Comparison of ENCODE assay signal across 24 mouse cellular contexts in genomic region chr5:44498229-44498628, GRCm38 (mm10).
DNase-seq lines count a peak whose midpoint lies in the region; ATAC-seq and TF ChIP-seq lines count a peak whose summit lies in the region.
"Had no signal": no experiment of that assay in that cellular context is flagged by ENCODE, and none has a peak within 500 bp of the region (broad histone marks: within the 10 kb centered on the region; RNA-seq: fewer than 3 reads in every experiment).

No protein-coding gene starts in this region.

- TF ChIP-seq EP300 in liver, postnatal 0 days (IDR thresholded peaks at IDR 0.05; ENCODE audit: low read depth): no peak

- no peaks in the 10 kb centered on the region for H3K4me1 ChIP-seq in liver, postnatal 0 days (ENCODE audit: insufficient read depth)
- H3K4me1 ChIP-seq: embryonic facial prominence, embryonic 10.5 days; embryonic facial prominence, embryonic 12.5 days; forebrain, embryonic 13.5 days; forebrain, embryonic 15.5 days had no signal

- no peak overlapping the region for H3K4me3 ChIP-seq in liver, postnatal 0 days (ENCODE audit: low read depth, low read length)
- H3K4me3 ChIP-seq: embryonic facial prominence, embryonic 10.5 days; embryonic facial prominence, embryonic 12.5 days; forebrain, embryonic 13.5 days; forebrain, embryonic 15.5 days had no signal

- no peaks in the 10 kb centered on the region for H3K36me3 ChIP-seq in liver, postnatal 0 days (replicated peaks; ENCODE audit: insufficient read depth, low read length)
- H3K36me3 ChIP-seq: embryonic facial prominence, embryonic 10.5 days; embryonic facial prominence, embryonic 12.5 days; forebrain, embryonic 15.5 days; G1E had no signal

- no peak for TF ChIP-seq CTCF in liver, postnatal 0 days (IDR thresholded peaks at IDR 0.05; ENCODE audit: low read depth)

- 79% methylated on average over 1 of the region's 1 CpGs for WGBS in liver, postnatal 0 days (ENCODE audit: insufficient replicate concordance)

- no peaks in the 10 kb centered on the region for H3K9me3 ChIP-seq in liver, postnatal 0 days (ENCODE audit: low read length)
- H3K9me3 ChIP-seq: embryonic facial prominence, embryonic 10.5 days; embryonic facial prominence, embryonic 12.5 days; forebrain, embryonic 13.5 days; forebrain, embryonic 15.5 days; G1E had no signal

- no peak overlapping the region for H3K9ac ChIP-seq in liver, postnatal 0 days (replicated peaks)
- H3K9ac ChIP-seq: embryonic facial prominence, embryonic 12.5 days; forebrain, embryonic 13.5 days; forebrain, embryonic 15.5 days; forebrain, postnatal 0 days had no signal

- no peak overlapping the region for H3K4me2 ChIP-seq in liver, postnatal 0 days (ENCODE audit: low read depth, low read length)
- H3K4me2 ChIP-seq: embryonic facial prominence, embryonic 12.5 days; forebrain, embryonic 13.5 days; forebrain, embryonic 15.5 days had no signal

- no peak for DNase-seq in frontal cortex, postnatal 14 days (ENCODE audit: low spot score in 2 of 2)
- DNase-seq in right cerebral cortex, adult 18-20 months: peak; percentile 10
- no peak for DNase-seq in right cerebral cortex, postnatal 4 days
- DNase-seq in liver, postnatal 0 days: no peak
- DNase-seq: adrenal gland, adult 8-10 months; adrenal gland, postnatal 14 days; adrenal gland, postnatal 36 days; B cell, adult 2 months; cerebellum, adult 11 months; cerebellum, adult 18-20 months; cerebellum, adult 8-10 months; cerebellum, adult 9-11 months; cerebellum, postnatal 25 days; forebrain, postnatal 0 days had no signal

- H3K27ac ChIP-seq in liver, postnatal 0 days (ENCODE audit: low read depth): no peak overlapping the region
- H3K27ac ChIP-seq: embryonic facial prominence, embryonic 10.5 days; embryonic facial prominence, embryonic 12.5 days; forebrain, embryonic 13.5 days; forebrain, embryonic 15.5 days had no signal

- peak; percentile 97 for ATAC-seq in frontal cortex, adult (ENCODE audit: low TSS enrichment)
- no peak for ATAC-seq in liver, postnatal 0 days
- ATAC-seq: activated CD4-positive, CD25-positive, alpha-beta regulatory T cell, adult 4 months; CD4-positive, CD25-positive, alpha-beta regulatory T cell, adult 4 months; forebrain, embryonic 13.5 days; forebrain, embryonic 15.5 days; forebrain, postnatal 0 days; Patski had no signal

- no peaks in the 10 kb centered on the region for H3K27me3 ChIP-seq in liver, postnatal 0 days (ENCODE audit: insufficient read depth, low read length)
- H3K27me3 ChIP-seq: CH12.LX; embryonic facial prominence, embryonic 12.5 days; forebrain, embryonic 13.5 days; forebrain, embryonic 15.5 days; Patski had no signal
